Mouse (Mus musculus): Measurements from ENCODE around the gene C1s1.
"Not testable (repeated sequence)": the region's sequence is repeated elsewhere in the genome, so short reads cannot be mapped to it uniquely, and the experiment has no call there.

The C1s1 gene

DNA sequence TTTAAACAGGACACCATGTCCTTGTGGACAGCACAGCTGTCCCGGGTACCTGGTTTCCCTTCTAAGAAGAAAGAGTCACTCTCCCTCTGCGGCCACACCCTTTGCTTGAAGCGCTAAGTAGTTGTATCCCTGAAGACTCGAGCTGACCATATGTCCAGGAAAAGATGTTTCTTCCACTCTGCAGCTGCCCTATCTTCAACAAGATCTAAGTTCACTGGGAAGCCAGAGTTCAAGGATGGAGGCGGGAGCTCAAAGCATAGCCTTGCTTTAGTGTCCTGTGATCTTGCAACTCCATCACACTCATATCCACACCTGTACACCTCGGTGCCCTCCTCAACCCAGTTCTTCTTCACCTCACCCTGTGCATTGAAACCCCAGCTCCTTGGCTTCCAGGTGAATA lies 30.2 kb downstream of the C1s1 start:
- DNase-seq = no peak

DNA sequence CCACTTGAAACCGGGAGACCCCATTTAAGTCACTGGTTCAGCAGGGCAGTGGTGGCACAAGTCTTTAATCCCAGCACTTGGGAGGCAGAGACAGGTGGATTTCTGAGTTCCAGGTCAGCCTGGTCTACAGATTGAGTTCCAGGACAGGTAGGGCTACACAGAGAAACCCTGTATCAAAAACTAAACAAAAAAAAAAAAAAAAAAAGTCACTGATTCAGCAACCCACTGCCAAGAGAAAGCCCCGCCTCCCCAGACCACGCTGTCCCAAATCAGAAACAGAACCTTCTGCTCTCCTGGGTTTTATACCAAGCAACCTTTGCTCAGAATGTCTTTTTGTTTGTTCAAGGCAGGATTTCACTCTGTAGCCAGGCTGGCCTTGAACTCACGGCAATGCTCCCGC lies 33.0 kb downstream of the C1s1 start:
- DNase-seq = not testable (repeated sequence)

DNA sequence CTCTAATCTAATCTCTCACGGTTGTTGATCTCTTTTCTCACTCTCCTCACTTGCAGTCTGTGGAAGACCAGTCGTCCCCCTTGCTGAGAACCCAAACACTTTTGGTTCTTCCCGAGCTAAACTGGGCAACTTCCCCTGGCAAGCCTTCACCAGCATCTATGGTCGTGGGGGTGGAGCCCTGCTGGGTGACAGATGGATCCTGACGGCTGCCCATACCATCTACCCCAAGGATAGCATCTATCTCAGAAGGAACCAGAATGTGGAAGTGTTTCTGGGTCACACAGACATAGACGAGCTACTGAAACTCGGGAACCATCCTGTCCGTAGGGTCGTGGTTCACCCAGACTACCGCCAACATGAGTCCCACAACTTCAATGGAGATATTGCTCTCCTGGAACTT lies 33.9 kb downstream of the C1s1 start:
- DNase-seq = no peak

DNA sequence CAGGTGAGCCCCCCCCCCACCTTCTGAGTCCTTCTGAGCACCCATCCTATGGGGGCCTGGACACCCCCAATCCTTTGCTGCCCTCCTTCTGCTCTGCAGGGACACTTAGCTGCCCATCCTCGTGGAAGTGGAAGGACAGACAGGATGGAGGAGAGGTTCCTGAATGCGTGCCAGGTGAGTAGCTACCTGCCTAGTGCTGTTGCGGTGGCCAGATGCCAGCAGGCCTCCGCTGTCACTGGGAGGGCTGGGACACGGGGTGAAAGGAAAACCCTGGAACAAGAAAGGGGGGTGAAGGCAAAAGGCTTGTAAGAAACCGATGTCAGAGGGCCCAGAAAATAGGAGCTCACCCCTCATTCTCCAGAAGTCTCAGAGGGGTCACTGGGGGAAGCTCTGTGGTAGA lies 35.2 kb downstream of the C1s1 start:
- no peak for DNase-seq

DNA sequence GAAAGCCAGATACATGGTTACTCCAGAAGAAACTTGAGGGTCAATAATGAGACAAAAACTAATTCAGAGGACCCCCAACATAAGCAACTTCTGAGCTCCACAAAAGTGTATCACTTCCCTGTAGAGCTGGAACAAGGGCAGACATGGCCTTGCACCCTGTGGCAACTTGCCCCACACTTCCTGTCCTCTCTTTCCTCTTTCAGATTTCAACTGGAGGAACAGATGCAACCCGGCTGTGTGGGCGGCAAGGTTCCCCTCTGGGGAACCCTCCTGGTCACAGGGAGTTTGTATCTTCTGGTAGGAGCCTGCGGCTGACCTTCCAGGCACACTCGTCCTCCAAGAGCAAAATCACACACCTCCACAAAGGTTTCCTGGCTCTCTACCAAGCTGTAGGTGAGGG lies 37.1 kb downstream of the C1s1 start:
- peak; percentile 70 for DNase-seq

DNA sequence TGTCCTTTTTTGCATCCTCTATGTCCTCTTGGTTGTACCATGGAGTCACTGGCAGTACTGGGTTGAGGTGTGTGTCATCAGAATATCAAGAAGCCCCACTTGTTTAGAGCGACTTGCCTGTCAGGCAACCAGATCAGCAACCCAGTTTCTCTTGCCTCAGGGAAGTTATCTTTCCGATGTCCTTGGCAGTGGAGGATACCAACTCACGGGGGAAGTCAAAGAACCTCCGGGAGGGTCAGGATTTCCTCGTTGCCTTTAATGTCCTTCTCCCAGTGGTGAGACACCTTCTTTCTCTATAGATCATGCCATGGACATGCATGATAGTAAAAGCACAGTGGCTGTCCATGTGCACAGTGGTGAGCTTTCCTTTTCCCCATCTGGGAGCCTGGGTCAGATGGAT lies 40.1 kb downstream of the C1s1 start:
- no peak for DNase-seq

DNA sequence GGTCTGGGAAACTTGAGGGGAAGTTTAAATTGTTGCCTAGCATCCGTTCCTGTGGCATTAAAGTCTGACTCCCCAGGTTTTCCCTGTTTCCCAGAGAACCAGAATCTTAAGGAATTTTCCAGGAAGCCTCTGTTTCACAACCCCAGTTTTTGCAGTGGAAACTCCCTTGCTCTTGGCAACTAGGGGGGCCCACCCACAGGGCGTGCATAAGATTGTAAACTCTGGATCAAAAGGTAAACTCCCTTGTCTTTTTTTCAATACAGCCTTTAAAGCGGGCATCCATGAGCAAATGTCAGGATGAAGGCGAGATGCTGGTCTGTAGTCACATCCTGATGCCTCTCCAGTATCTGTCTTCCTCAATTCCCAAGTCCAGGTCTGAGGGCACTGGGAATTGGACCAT lies 40.7 kb downstream of the C1s1 start:
- peak; percentile 45 for DNase-seq

DNA sequence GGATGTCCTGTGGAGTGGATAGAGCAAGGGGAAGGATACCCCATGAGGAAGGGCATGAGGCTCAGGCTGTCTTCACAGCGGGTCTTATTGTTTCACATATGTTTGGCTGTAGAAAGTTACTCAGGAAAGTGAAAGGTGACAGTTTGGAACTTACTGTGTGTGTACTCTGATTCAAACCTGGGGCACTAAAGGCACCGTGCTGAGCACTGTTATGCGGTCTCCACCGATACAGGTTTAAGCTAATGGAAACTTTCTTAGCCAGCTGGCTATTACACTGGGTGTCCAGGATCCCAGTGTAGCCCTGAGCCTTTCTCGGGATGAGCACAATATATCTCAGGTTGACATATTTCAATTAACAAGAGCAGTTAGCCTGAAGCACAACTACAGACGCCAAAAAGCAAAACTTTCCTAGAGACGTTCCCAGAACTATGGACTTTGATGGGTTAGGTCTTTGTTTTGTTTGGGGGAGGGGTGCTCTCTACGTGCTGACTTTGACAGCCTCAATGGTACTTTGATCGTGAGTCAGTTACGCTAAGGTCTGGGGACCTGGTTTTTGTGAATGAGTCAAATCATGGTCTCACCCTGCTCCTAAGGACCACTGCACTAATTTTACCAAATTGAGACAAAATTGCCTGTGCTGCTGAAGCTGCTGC lies 42.1 kb downstream of the C1s1 start:
- DNase-seq = no peak

DNA sequence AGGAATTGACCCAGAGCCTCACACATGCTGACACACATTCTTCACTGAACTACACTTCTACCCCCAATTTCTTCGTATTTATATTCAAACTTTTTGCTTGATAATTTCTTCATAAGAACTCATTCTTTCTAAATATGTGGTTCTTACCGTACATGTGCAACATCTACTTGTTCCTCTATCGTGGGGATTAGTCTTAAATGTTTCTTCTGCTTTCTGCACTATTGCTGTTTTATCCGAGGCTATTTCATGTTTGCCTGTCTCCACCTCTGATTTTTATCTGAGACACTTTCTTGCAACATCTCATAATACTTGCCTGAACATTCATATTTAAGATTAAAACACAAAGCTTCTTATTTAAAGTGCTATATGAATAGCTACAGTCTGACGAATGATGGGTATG lies 46.1 kb downstream of the C1s1 start:
- no peak for DNase-seq

DNA sequence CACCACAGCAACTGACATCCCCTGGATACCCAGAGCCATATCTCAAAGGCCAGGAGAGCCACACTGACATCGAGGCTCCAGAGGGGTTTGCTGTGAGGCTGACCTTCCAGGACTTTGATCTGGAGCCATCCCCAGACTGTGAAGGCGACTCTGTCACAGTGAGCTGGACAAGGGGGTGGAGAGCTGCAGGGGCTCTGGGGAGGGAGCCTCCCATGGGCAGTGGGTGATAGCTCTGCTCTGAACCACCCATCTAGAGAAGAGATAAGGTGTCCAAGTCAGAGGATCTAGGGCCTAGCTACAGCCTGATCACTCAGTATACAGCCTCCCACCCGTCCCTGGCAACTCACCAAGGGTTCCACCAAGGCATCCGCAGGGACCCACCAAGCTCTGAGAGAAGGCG lies 48.3 kb downstream of the C1s1 start:
- no peak for DNase-seq

DNA sequence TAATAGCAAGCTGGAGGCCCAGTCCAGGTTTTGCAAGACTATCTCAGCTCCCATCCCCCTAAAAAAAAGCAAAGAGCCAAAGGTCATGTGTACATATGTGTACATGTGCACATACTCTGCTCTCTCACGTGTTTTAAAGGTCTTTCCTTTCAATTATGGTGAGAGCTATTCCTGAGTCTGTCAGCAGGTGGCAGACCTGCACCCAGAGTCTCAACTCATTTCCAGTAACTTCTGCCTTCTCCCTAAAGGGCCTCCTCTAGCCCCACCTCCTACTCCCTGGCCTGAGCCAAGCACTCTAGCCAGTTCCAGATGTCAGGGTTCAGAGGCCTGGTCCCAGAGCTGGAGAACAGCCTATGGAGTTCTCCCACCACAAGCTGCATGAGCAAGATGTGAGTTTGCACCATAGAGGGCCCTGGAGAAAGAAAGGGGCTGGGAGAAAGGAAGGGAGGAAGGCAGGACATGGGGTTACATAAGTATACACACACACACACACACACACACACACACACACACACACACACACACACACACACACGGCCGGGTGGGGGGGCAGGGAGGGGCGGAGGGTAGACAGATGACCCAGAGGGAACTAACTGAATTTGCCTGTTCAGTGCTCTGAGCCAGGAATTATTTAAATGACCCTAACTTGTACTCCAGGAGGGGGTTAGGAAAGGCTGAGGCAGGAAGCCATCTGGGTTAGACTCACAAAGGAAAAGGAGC lies 49.2 kb downstream of the C1s1 start, which contains the start of gene C1rl:
Gene C1rl (plus strand): TSS at position 272 of the 720 bp plus-strand sequence.
- peak; percentile 94 for DNase-seq

DNA sequence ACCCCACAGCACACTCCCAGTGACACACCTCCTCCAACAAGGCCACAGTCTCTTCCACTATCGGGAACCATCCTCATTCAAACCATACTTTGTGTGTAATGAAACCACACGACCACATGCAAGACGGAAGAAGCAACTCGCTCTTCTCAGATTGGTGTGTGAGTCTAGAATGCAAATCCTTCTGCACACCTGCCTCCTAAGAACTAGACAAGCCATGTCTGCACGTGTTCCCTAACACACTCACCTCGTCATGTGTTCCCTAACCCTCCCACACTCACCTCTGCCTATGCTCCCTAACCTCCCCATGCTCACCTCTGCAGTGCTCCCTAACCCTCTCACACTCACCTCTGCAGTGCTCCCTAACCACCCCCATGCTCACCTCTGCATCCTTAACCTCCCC lies 50.7 kb downstream of the C1s1 start:
- no peak for DNase-seq

DNA sequence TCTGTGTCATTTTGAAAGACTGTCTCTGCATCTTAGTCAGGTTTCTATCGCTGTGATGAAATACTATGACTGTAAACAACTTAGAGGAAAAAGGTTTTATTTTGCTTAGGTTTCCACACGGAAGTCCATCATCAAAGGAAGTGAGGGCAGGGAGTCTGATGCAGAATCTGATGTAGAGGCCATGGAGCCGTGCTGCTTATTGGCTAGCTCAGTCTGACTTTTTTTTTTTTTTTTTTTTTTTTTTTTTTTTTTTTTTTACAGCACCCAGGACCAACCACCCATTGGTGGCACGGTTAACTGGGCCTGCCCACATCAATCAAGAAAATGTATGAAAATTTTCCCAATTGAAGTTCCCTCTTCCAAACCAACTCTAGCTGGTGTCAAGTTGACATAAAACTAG lies 53.2 kb downstream of the C1s1 start:
- DNase-seq = no peak

DNA sequence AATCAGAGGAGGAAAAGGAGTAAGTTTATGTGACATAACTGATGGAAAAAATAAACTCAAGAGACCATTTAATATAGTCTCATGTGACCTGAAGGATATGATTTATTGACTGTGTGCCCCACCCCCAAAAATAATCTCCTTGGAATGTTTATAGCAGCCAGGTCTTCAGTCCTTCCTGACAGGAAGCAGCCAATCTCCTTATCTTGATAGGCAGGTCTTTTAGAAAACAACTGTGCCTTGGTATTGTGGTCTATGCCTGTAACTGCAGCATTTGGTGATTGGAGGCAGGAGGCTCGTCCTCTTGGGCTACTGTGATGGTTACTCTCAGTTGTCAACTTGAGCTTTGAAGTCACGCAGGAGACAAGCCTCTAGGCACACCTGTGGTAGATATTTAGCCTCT lies 54.6 kb downstream of the C1s1 start:
- no peak for DNase-seq

DNA sequence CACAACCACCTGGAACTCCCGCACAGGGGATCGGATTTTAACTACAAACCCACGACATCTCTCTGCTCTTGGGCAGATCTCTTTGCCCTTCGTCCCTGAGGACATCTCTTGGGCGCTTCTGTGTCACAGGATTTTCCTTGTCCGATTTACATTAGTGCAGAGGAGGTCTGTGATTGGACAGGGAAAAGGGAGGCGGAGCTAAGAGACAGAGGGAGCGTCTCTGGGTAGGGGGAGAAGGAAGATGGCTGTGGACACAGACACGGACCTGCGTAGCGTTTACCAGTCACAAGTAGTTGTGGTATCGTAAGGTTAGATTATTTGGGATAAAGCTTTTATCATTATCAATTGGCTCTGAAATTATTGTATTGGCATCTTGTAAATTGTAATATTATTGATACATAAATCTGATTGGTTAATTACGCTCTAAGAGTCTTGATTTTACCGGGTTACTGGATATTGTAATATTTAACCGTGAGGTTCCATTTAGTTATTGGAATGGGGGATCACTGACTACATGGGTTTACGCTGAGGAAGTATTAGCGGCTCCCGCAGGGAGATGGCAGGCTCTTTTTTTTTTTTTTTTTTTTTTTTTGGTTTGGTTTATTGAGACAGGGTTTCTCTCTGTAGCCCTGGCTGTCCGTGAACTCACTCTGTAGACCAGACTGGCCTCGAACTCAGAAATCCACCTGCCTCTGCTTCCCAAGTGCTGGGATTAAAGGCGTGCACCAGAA lies 56.6 kb downstream of the C1s1 start:
- no peak for DNase-seq

DNA sequence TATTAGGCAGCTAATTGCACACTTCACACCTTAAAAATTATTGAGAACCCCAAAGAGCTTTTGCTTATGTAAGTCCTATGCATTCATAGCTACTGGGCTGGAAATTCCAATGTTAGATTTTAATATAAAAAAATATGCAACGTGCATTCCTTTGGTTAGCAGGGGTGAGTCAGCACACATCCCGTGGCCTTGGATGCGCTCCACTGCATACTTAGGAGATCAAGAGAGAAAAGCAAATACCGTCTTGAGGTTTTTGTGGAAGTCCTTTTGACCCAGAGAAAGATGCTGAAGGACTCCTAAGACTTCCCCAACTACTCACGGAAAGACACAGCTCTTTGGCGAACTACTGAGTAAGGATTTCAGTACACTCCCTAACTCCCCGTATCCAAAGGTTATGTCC lies 57.3 kb downstream of the C1s1 start:
- DNase-seq = no peak

DNA sequence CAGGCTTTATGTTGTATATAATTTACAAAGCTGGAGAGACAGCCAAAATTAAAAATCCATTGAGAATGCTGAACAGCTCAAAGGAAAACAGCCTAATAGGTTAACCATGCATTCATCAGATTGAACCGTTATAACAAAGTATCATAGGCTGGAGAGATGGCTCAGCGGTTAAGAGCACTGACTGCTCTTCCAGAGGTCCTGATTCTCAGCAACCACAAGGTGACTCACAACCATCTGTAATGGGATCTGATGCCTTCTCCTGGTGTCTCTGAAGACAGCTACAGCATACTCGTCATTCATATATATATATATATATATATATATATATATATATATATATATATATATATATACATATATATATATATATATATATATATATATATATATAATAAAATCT lies 58.3 kb downstream of the C1s1 start:
- DNase-seq = not testable (repeated sequence)

DNA sequence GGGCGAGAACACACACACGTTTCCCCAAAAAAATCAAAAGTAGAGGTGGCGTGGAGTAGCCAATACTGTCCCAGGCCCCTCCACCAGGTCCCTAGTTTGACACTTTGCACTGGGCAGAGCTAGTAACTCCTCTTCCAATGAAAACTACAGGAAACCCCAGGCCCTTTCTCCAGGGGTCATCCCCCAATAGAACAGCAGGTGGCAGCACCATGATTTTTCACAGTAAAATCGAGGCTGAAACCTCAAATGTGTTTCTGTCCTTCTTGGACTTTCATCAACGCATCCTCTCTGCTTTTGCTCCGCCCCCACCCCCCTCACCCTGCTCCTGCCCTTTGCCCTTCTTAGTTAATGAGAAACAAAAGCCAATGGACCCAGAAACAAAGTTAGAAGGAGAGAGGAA lies 60.6 kb downstream of the C1s1 start:
- DNase-seq = peak; percentile 60
